Mouse (Mus musculus): ENCODE measurements around the gene Adgrg1. TPM values are rescaled to one million over a fixed set of nuclear protein-coding genes. Genes with fewer than 3 reads are reported as not detected.

The Adgrg1 gene
- polyA plus RNA-seq, 1 experiment from 2014 or later, result 7.0 TPM

DNA sequence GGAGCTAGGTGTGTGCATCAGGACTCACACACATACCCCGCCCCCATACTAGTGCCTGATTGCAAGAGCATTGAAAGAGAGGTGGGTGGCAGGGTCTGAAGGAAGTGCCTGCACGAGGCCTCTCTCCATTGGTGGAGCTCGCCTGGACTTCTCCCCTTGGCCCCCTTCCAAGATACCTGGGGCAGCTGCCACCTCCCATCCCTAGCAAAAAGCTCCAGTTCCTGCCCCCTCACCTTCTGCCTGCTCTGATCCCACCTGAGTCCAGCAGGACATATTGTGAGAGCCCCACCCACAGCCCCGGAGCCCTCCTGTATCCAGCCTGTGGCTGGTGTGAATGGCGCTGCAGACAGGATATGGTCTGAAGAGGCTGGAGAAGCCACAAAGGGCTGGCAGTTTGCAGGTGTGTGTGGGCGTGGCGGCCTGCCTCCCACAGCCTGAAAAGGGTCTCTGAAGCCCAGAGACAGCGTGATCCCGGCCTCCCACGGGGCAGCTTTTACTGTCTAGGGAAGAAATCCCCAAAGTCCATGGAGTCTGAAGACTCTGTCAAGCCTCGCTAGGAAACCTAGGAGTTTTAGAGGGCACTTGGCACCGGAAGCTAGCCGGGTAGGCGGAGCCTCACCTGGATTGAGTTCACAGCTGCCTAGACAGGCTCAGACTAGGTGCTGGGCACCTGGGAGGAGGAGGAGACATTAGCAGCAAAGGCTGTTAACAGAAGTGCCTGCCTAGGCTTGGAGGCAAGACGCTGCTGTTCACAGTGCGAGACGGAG, 2.3 kb downstream of the Adgrg1 start:
- no peaks in the 10 kb centered on the region for H3K9me3 ChIP-seq
- peaks cover 35% of the 10 kb centered on the region for H3K27me3 ChIP-seq
- peak overlapping the region; percentile 49 for H3K4me2 ChIP-seq
- ATAC-seq (ENCODE audit: insufficient number of reproducible peaks, insufficient read depth, low FRiP score, low TSS enrichment, low read depth), result no peak
- 0 out of 2 replicates have a peak overlapping the region, but pooled peaks have one; percentile 19 for H3K9ac ChIP-seq (replicated peaks)
- H3K4me1 ChIP-seq (replicated peaks), result peaks cover 18% of the 10 kb centered on the region
- H3K27ac ChIP-seq, result peak overlapping the region; percentile 47; the same call in 1 of the 2 replicates
- peak overlapping the region; percentile 29 for H3K4me3 ChIP-seq (replicated peaks)
- H3K36me3 ChIP-seq, result no peaks in the 10 kb centered on the region
- 13% methylated on average over 17 of the region's 17 CpGs for WGBS

DNA sequence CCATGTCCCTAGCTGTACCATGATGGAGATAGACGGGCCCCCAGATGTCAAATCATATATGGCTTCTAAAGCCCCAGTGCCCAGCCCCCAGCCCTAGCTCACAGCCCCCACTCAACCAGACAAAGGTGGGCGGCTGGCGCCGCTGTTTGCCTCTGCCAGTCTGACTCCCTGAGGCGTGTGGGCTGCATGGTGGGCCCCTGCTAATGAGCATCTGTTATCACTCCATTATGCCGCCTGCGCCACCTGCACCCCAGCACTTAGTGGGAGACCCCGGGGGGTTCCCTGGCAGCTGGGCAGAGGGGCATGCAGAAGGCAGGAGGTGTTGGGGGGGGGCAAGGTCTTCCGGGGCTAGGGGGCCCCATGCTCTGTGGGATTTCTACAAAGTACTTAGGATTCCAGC, 3.6 kb downstream of the Adgrg1 start:
- WGBS, result 37% methylated on average over 9 of the region's 9 CpGs
- H3K27me3 ChIP-seq, result peaks cover 35% of the 10 kb centered on the region
- peaks cover 23% of the 10 kb centered on the region for H3K4me1 ChIP-seq (replicated peaks)
- H3K4me3 ChIP-seq (replicated peaks), result peak overlapping the region; percentile 29; the same call in 1 of the 2 replicates
- H3K9ac ChIP-seq (replicated peaks), result no peak overlapping the region
- no peaks in the 10 kb centered on the region for H3K36me3 ChIP-seq
- H3K4me2 ChIP-seq, result peak overlapping the region; percentile 49
- no peak for ATAC-seq (ENCODE audit: insufficient number of reproducible peaks, insufficient read depth, low FRiP score, low TSS enrichment, low read depth)
- no peak overlapping the region for H3K27ac ChIP-seq
- no peaks in the 10 kb centered on the region for H3K9me3 ChIP-seq

DNA sequence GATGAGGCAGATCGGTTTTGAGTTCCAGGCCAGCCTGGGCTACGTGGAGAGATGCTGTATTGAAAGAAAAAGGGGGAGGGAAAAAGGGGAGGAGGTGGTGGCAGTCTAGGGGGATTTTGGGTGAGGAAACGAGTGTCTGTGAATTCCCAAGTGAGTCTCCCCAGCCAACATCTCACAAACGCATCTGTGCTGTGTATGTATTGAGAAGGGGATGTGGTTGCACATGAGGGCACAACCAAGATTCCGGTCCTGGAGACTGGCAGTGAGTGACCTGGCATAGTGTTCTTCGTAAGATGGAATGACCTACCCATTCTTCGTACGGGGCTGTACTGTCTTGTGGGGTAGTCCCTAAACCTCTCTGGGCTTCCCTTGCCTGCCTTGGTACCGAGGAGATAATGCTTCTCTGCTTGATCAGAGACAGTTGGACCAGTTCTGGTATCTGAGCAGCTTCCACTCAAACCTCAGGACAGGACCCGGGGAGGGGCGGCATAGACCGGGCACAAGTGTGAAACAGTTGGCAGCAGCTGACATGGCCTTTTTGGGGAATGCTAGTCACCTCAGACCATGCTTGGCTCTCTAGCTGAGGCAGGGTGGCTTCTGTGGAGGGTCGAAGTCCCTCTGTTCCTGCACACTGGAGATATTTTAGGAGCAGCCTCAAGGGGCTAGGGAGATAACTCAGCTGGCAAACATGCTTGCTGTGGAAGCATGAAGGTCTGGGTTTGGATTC, 4.2 kb downstream of the Adgrg1 start:
- H3K4me3 ChIP-seq (replicated peaks), result no peak overlapping the region
- peaks cover 30% of the 10 kb centered on the region for H3K4me1 ChIP-seq (replicated peaks)
- peak overlapping the region; percentile 49; the same call in 1 of the 2 replicates for H3K4me2 ChIP-seq
- 75% methylated on average over 13 of the region's 13 CpGs for WGBS
- H3K27ac ChIP-seq, result no peak overlapping the region
- no peak overlapping the region for H3K9ac ChIP-seq (replicated peaks)
- no peak for ATAC-seq (ENCODE audit: insufficient number of reproducible peaks, insufficient read depth, low FRiP score, low TSS enrichment, low read depth)
- H3K36me3 ChIP-seq, result no peaks in the 10 kb centered on the region
- H3K9me3 ChIP-seq, result no peaks in the 10 kb centered on the region
- H3K27me3 ChIP-seq, result peaks cover 35% of the 10 kb centered on the region

DNA sequence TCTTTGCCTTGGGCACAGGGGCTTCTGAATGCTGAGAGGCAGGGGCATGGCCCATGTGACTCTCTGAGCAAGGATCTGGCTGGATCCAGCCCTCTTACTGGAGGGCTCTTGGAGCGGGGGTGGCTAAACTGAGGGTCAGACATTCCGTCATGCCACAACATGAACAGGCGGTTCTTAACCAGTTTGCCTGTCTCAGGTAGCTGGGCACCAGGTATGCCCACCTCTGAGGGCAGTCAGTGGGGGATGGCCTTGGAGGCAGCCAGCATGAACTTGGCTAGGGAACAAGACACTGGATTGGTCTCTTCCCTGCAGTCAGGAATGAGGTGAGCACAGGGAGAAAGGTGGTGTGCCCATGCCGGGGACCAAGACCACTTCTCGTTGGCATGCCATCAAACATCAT, 5.6 kb downstream of the Adgrg1 start:
- Histone ChIP-seq H3K9me3 (no peaks in the 10 kb centered on the region), H3K4me3 (replicated peaks) (no peak overlapping the region), H3K27ac (no peak overlapping the region), H3K4me1 (replicated peaks) (peaks cover 38% of the 10 kb centered on the region), H3K27me3 (peaks cover 32% of the 10 kb centered on the region), H3K9ac (replicated peaks) (no peak overlapping the region), H3K36me3 (no peaks in the 10 kb centered on the region), H3K4me2 (no peak overlapping the region)
- ATAC-seq (ENCODE audit: insufficient number of reproducible peaks, insufficient read depth, low FRiP score, low TSS enrichment, low read depth), result no peak
- WGBS, result 88% methylated on average over 5 of the region's 5 CpGs

DNA sequence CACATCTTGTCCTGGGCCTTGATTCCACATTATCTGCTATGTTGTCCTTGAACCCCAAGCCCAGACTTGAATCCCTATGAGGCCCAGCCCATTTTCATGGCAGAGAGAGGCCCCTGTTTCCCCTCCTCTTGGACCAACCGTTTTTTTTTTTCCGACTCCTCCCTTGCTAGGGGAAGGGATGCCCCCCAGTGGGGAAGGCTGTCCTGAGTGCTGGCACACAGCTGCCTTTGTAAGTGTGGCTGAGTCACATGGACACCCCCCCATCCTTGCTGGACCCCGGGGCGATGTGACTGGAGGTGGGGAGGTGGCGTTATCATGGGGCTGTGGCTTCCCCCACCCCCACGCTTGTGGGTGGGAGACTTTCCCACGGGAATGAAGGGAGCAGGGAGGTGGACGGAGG, 6.4 kb downstream of the Adgrg1 start:
- Histone ChIP-seq H3K27ac (no peak overlapping the region), H3K4me1 (replicated peaks) (peaks cover 38% of the 10 kb centered on the region), H3K9me3 (no peaks in the 10 kb centered on the region), H3K36me3 (no peaks in the 10 kb centered on the region), H3K4me3 (replicated peaks) (no peak overlapping the region), H3K9ac (replicated peaks) (no peak overlapping the region), H3K27me3 (peaks cover 32% of the 10 kb centered on the region), H3K4me2 (no peak overlapping the region)
- WGBS, result 64% methylated on average over 8 of the region's 8 CpGs
- ATAC-seq (ENCODE audit: insufficient number of reproducible peaks, insufficient read depth, low FRiP score, low TSS enrichment, low read depth), result no peak

DNA sequence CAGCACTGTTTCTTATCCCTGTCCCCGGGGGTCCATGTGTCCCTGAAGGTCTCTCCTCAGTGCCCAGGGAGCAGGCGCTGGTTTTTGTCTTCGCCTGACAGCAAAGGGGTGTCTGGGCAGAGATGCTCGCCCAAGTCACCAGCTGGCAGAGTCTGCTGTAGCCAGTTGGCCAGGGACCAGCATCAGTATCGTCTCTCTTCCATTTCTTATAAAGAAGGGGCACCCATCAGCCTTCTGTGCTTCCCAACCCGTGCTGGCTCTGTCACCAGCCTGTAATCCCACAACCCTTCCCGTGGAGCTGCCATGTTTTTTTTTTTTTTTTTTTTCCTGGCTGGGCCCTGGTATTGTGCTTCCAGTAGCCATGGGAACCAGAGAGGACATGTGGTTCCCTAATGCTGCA, 7.3 kb downstream of the Adgrg1 start:
- H3K4me1 ChIP-seq (replicated peaks), result peaks cover 41% of the 10 kb centered on the region
- ATAC-seq (ENCODE audit: insufficient number of reproducible peaks, insufficient read depth, low FRiP score, low TSS enrichment, low read depth), result no peak
- WGBS, result 82% methylated on average over 7 of the region's 7 CpGs

DNA sequence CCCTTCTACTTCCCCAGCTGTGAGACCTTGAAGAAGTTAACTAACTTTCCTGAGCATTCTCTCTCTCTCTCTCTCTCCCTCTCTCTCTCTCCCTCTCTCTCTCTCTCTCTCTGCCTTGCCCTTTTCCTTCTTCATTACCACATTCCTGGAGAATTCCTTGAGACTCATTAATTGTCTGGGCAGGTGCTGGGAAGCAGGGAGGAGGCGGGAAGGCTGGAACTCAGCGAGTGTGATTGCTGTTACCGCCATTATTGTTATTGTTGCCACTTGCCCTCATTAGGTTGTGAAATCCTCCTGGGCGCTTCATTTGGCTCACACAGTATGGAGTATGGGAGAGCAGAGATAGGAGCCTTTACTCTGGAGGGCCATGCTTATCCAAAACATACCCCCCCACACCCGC, 8.6 kb downstream of the Adgrg1 start:
- Histone ChIP-seq H3K4me2 (no peak overlapping the region), H3K9ac (replicated peaks) (no peak overlapping the region), H3K4me1 (replicated peaks) (peaks cover 28% of the 10 kb centered on the region), H3K9me3 (no peaks in the 10 kb centered on the region), H3K27ac (no peak overlapping the region), H3K36me3 (no peaks in the 10 kb centered on the region), H3K27me3 (peaks cover 11% of the 10 kb centered on the region), H3K4me3 (replicated peaks) (no peak overlapping the region)
- ATAC-seq (ENCODE audit: insufficient number of reproducible peaks, insufficient read depth, low FRiP score, low TSS enrichment, low read depth), result no peak
- 17% methylated on average over 5 of the region's 5 CpGs for WGBS

More for the DNA sequence above, 7.3 kb downstream of the Adgrg1 start:
- Histone ChIP-seq H3K9me3 (no peaks in the 10 kb centered on the region), H3K4me2 (no peak overlapping the region), H3K27ac (no peak overlapping the region), H3K4me3 (replicated peaks) (no peak overlapping the region), H3K36me3 (no peaks in the 10 kb centered on the region), H3K9ac (replicated peaks) (no peak overlapping the region), H3K27me3 (peaks cover 24% of the 10 kb centered on the region)

DNA sequence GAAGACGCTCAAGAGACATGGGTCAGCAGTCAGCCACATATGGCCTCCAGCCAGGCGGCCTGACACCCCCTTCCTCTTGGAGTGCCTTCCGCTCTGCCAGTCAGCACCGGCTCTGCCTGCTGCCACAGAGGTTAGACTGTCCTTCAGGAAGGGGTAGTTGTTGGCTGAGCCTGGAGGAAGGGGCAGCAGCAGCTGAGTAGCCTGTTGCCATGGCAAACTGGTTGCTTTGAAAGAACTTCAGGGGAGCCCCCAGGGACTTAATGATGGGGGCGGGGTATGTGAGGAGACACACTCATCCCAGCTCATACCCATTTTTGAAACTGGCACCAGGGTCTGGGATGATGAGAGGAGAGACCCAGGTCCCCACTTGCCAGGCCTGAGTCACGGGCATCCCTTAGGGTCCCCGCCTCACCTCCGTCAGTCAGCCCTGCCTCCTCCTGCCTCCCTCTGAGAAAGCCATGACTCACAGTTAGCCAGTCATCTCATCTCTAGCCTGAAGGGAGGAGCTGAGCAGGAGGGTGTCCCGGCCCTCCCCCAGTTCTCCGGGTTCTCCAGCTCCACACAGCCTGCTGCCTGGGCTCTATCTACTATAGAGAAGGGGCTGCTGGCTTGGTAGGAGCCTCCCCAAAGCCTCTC, 9.4 kb downstream of the Adgrg1 start:
- 0 out of 2 replicates have a peak overlapping the region, but pooled peaks have one; percentile 2 for H3K4me2 ChIP-seq
- peaks cover 3% of the 10 kb centered on the region; the same call in 1 of the 2 replicates for H3K27me3 ChIP-seq
- no peak overlapping the region for H3K4me3 ChIP-seq (replicated peaks)
- peaks cover 24% of the 10 kb centered on the region for H3K4me1 ChIP-seq (replicated peaks)
- WGBS, result 25% methylated on average over 10 of the region's 10 CpGs
- H3K36me3 ChIP-seq, result no peaks in the 10 kb centered on the region
- peak; percentile 57; the same call in 1 of the 2 replicates for ATAC-seq (ENCODE audit: insufficient number of reproducible peaks, insufficient read depth, low FRiP score, low TSS enrichment, low read depth)
- no peak overlapping the region for H3K27ac ChIP-seq
- H3K9me3 ChIP-seq, result no peaks in the 10 kb centered on the region
- no peak overlapping the region for H3K9ac ChIP-seq (replicated peaks)

DNA sequence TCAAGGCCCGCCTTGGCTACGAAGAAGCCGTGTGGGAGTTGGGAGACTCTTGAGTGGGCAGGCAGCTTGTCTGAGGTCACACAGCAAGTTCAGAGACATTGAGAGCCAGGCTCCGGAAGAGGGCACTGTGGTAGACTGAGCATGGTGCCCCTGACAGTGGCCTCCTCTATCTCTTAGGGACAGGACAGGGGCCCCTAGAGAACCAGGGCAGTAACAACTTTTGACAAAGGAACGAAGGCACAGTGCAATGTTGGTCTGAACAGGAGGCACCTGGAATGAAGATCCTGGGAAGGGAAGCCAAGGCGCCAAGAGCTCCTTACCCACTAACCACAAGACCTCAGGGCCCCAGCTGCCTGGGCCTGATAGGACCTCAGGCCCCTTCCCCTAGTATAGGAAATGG, 10.5 kb downstream of the Adgrg1 start:
- no peak overlapping the region for H3K27ac ChIP-seq
- 79% methylated on average over 6 of the region's 6 CpGs for whole genome bisulfite sequencing
- H3K36me3 ChIP-seq, result no peaks in the 10 kb centered on the region
- H3K4me2 ChIP-seq, result no peak overlapping the region
- H3K9me3 ChIP-seq, result no peaks in the 10 kb centered on the region
- no peak overlapping the region for H3K4me3 ChIP-seq (replicated peaks)
- no peaks in the 10 kb centered on the region; the same call in 1 of the 2 replicates for H3K27me3 ChIP-seq
- peaks cover 24% of the 10 kb centered on the region for H3K4me1 ChIP-seq (replicated peaks)
- no peak for ATAC-seq (ENCODE audit: insufficient number of reproducible peaks, insufficient read depth, low FRiP score, low TSS enrichment, low read depth)
- H3K9ac ChIP-seq (replicated peaks), result no peak overlapping the region

DNA sequence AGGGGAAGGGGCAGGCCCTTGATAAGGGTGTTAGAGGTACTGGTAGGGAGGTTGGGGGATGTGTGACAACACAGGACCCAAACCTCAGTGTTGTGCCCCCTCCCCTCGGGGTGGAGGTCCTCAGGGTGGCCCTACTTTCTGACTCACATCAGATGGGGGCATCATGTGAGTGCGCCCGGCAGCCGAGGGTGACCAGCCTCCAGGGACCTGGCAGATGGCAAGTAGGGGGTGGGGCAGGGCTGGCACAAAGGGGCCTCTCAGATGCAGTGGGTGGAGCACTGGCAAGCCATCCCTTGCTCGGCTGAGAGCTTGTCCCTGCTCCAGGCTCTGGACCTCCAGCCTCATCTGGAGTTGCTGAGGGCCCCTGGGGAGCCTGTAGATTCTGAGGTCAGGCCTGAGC, 12.1 kb downstream of the Adgrg1 start:
- Histone ChIP-seq H3K27ac (no peak overlapping the region), H3K36me3 (no peaks in the 10 kb centered on the region), H3K9me3 (no peaks in the 10 kb centered on the region), H3K9ac (replicated peaks) (0 out of 2 replicates have a peak overlapping the region, but pooled peaks have one; percentile 5), H3K27me3 (peaks cover 14% of the 10 kb centered on the region), H3K4me1 (replicated peaks) (peaks cover 24% of the 10 kb centered on the region), H3K4me2 (no peak overlapping the region), H3K4me3 (replicated peaks) (no peak overlapping the region)
- no peak for ATAC-seq (ENCODE audit: insufficient number of reproducible peaks, insufficient read depth, low FRiP score, low TSS enrichment, low read depth)
- WGBS, result 54% methylated on average over 5 of the region's 5 CpGs

DNA sequence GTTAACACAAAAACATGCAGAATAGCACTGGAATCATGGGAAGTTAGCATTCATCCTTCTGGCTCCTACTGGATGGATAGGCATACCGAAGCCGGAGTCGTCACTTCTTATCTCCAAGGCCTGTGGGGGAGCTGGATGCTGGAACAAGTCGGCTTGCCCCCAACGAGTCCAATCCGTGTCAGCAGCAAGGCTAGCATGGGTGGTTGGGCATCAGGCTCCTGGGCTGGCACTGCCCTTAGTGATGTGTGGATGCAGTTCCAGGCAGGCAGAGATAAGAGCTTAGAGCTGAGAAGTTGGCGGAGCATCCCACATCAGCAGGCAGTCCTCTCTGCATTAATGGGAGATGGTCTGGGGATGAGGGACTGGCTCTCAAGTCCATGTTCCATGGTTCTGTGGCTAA, 13.0 kb downstream of the Adgrg1 start:
- no peak overlapping the region for H3K4me3 ChIP-seq (replicated peaks)
- no peak for ATAC-seq (ENCODE audit: insufficient number of reproducible peaks, insufficient read depth, low FRiP score, low TSS enrichment, low read depth)
- H3K36me3 ChIP-seq, result no peaks in the 10 kb centered on the region
- H3K27ac ChIP-seq, result no peak overlapping the region
- H3K4me1 ChIP-seq (replicated peaks), result peaks cover 24% of the 10 kb centered on the region
- 87% methylated on average over 7 of the region's 7 CpGs for WGBS
- peaks cover 14% of the 10 kb centered on the region for H3K27me3 ChIP-seq
- H3K4me2 ChIP-seq, result no peak overlapping the region
- no peaks in the 10 kb centered on the region for H3K9me3 ChIP-seq
- H3K9ac ChIP-seq (replicated peaks), result no peak overlapping the region

All from limb, embryonic 12.5 days (tissue).